15 mouse cellular contexts compared by ENCODE assay signal in genomic region chr3:147169215-147169614, GRCm38 (mm10).
"Had no signal": no experiment of that assay in that cellular context is flagged by ENCODE, and none has a peak within 500 bp of the region (broad histone marks: within the 10 kb centered on the region; RNA-seq: fewer than 3 reads in every experiment).

No protein-coding gene starts in this region.

- DNase-seq: gastrocnemius, adult 2 months; gastrocnemius, postnatal 10 days; gastrocnemius, postnatal 25 days; heart, adult 18-20 months; heart, postnatal 10 days; kidney, adult 18-20 months; kidney, adult 8-10 months; kidney, postnatal 10 days; kidney, postnatal 25 days; kidney, postnatal 4 days had no signal

- ATAC-seq: hindbrain, embryonic 16.5 days; inflammation-experienced regulatory T-cells, adult 6 months; intestine, embryonic 15.5 days; intestine, postnatal 0 days; liver, embryonic 12.5 days had no signal
